Mouse (Mus musculus): ENCODE measurements around the gene Wipi1.

GRCm38 (mm10) chr11:109634928-109635327 is 23.2 kb upstream of the Wipi1 start:
- no peak for TF ChIP-seq CTCF (IDR thresholded peaks at IDR 0.05; ENCODE audit: low read depth)
- TF ChIP-seq EP300 (IDR thresholded peaks at IDR 0.05; ENCODE audit: low read depth), result no peak
